In genomic region chr8:4226323-4226722, GRCm38 (mm10) we compare ENCODE assay signal across 8 mouse cellular contexts. TPM values are rescaled to one million over a fixed set of nuclear protein-coding genes. Genes with fewer than 3 reads are reported as not detected.
DNase-seq lines count a peak whose midpoint lies in the region; ATAC-seq lines count a peak whose summit lies in the region.

No protein-coding gene starts in this region.

- H3K9ac ChIP-seq in heart, embryonic 15.5 days = no peak overlapping the region
- H3K9ac ChIP-seq in embryonic facial prominence, embryonic 11.5 days (replicated peaks; ENCODE audit: low read length) = no peak overlapping the region
- no peak overlapping the region for H3K9ac ChIP-seq in hindbrain, embryonic 15.5 days
- no peak overlapping the region for H3K9ac ChIP-seq in midbrain, embryonic 12.5 days (replicated peaks)

- peak overlapping the region; percentile 54 for H3K4me2 ChIP-seq in heart, embryonic 15.5 days
- peak overlapping the region; percentile 46; the same call in 1 of the 2 replicates for H3K4me2 ChIP-seq in embryonic facial prominence, embryonic 11.5 days (ENCODE audit: low read depth, low read length)
- peak overlapping the region; percentile 46 for H3K4me2 ChIP-seq in hindbrain, embryonic 15.5 days
- H3K4me2 ChIP-seq in midbrain, embryonic 12.5 days (replicated peaks) = peak overlapping the region; percentile 45

- no peak for DNase-seq in heart, adult 9 months (ENCODE audit: low spot score in 2 of 2)
- no peak for DNase-seq in embryonic facial prominence, embryonic 11.5 days (ENCODE audit: low spot score)
- no peak for DNase-seq in ovary, adult 18-20 months (ENCODE audit: low spot score)
- no peak for DNase-seq in cerebellum, adult 11 months
- DNase-seq in B cell, adult 2 months = no peak

- 26% methylated on average over 4 of the region's 4 CpGs for WGBS in heart, embryonic 15.5 days
- 10% methylated on average over 4 of the region's 4 CpGs for WGBS in embryonic facial prominence, embryonic 11.5 days
- 25% methylated on average over 4 of the region's 4 CpGs for WGBS in hindbrain, embryonic 15.5 days
- 25% methylated on average over 4 of the region's 4 CpGs for WGBS in midbrain, embryonic 12.5 days

- peak; percentile 22; the same call in 1 of the 2 replicates for ATAC-seq in heart, embryonic 15.5 days (replicated peaks; ENCODE audit: insufficient number of reproducible peaks, insufficient read depth, low FRiP score, low read depth)
- ATAC-seq in embryonic facial prominence, embryonic 11.5 days (replicated peaks; ENCODE audit: insufficient number of reproducible peaks, low FRiP score, low TSS enrichment, low read depth) = no peak
- 0 out of 2 replicates have a peak, but pooled peaks have one; percentile 11 for ATAC-seq in hindbrain, embryonic 15.5 days (ENCODE audit: low FRiP score, low read depth)
- no peak for ATAC-seq in midbrain, embryonic 12.5 days (ENCODE audit: low FRiP score, low read depth)

- no peak overlapping the region for H3K27ac ChIP-seq in heart, embryonic 15.5 days
- no peak overlapping the region for H3K27ac ChIP-seq in embryonic facial prominence, embryonic 11.5 days (replicated peaks; ENCODE audit: low read depth, low read length)
- no peak overlapping the region for H3K27ac ChIP-seq in hindbrain, embryonic 15.5 days (replicated peaks)
- H3K27ac ChIP-seq in midbrain, embryonic 12.5 days (replicated peaks) = no peak overlapping the region

- peaks cover 9% of the 10 kb centered on the region for H3K4me1 ChIP-seq in heart, embryonic 15.5 days (replicated peaks)
- H3K4me1 ChIP-seq in embryonic facial prominence, embryonic 11.5 days (ENCODE audit: control insufficient read depth, insufficient read depth, low read length) = no peaks in the 10 kb centered on the region
- H3K4me1 ChIP-seq in hindbrain, embryonic 15.5 days (replicated peaks) = peaks cover 6% of the 10 kb centered on the region
- H3K4me1 ChIP-seq in midbrain, embryonic 12.5 days = peaks cover 7% of the 10 kb centered on the region

- peaks cover 49% of the 10 kb centered on the region for H3K27me3 ChIP-seq in heart, embryonic 15.5 days
- H3K27me3 ChIP-seq in embryonic facial prominence, embryonic 11.5 days (ENCODE audit: control insufficient read depth, insufficient read depth, low read length) = peaks cover 3% of the 10 kb centered on the region; the same call in 1 of the 2 replicates
- peaks cover 21% of the 10 kb centered on the region; the same call in 1 of the 2 replicates for H3K27me3 ChIP-seq in hindbrain, embryonic 15.5 days
- peaks cover 38% of the 10 kb centered on the region for H3K27me3 ChIP-seq in midbrain, embryonic 12.5 days

- no peaks in the 10 kb centered on the region for H3K36me3 ChIP-seq in heart, embryonic 15.5 days
- H3K36me3 ChIP-seq in embryonic facial prominence, embryonic 11.5 days (replicated peaks; ENCODE audit: control insufficient read depth, insufficient read depth, low read depth, low read length) = no peaks in the 10 kb centered on the region
- no peaks in the 10 kb centered on the region for H3K36me3 ChIP-seq in hindbrain, embryonic 15.5 days
- H3K36me3 ChIP-seq in midbrain, embryonic 12.5 days = no peaks in the 10 kb centered on the region

- H3K9me3 ChIP-seq in heart, embryonic 15.5 days (replicated peaks) = no peaks in the 10 kb centered on the region
- H3K9me3 ChIP-seq in embryonic facial prominence, embryonic 11.5 days (replicated peaks; ENCODE audit: control insufficient read depth, low read length) = no peaks in the 10 kb centered on the region
- H3K9me3 ChIP-seq in hindbrain, embryonic 15.5 days = no peaks in the 10 kb centered on the region
- no peaks in the 10 kb centered on the region for H3K9me3 ChIP-seq in midbrain, embryonic 12.5 days

- H3K4me3 ChIP-seq in heart, embryonic 15.5 days = peak overlapping the region; percentile 28
- H3K4me3 ChIP-seq in embryonic facial prominence, embryonic 11.5 days (ENCODE audit: low read depth, low read length) = 0 out of 2 replicates have a peak overlapping the region, but pooled peaks have one; percentile 18
- H3K4me3 ChIP-seq in hindbrain, embryonic 15.5 days = no peak overlapping the region
- H3K4me3 ChIP-seq in midbrain, embryonic 12.5 days = peak overlapping the region; percentile 21

RNA-seq across cellular contexts. Expression of gene Lrrc8e, which starts 0.3 kb away (rescaled TPM):
- 0.11 and 0.49 TPM in 2 replicates for polyA plus RNA-seq in heart, embryonic 15.5 days (2015; fragmentation: Nextera tagmentation; extraction: Ambion mirVana)
- 0.32 and 0.38 TPM in 2 replicates for polyA plus RNA-seq in embryonic facial prominence, embryonic 11.5 days (2014; fragmentation: Nextera tagmentation; extraction: Ambion mirVana)
- polyA plus RNA-seq in hindbrain, embryonic 15.5 days (2015; fragmentation: Nextera tagmentation; extraction: Ambion mirVana) = 0.07 and 0.08 TPM in 2 replicates
- polyA plus RNA-seq in midbrain, embryonic 12.5 days (2016; fragmentation: Nextera tagmentation; extraction: Ambion mirVana) = 0.13 TPM in 2 replicates

RNA-seq across cellular contexts. Expression of gene Prr36, which starts 9.1 kb away (rescaled TPM):
- 0.44 and 0.95 TPM in 2 replicates for polyA plus RNA-seq in heart, embryonic 15.5 days (2015; fragmentation: Nextera tagmentation; extraction: Ambion mirVana)
- polyA plus RNA-seq in embryonic facial prominence, embryonic 11.5 days (2014; fragmentation: Nextera tagmentation; extraction: Ambion mirVana) = 7.1 and 9.8 TPM in 2 replicates
- polyA plus RNA-seq in hindbrain, embryonic 15.5 days (2015; fragmentation: Nextera tagmentation; extraction: Ambion mirVana) = 51.1 and 53.0 TPM in 2 replicates
- polyA plus RNA-seq in midbrain, embryonic 12.5 days (2016; fragmentation: Nextera tagmentation; extraction: Ambion mirVana) = 37.1 and 47.6 TPM in 2 replicates

RNA-seq across cellular contexts. Expression of gene Map2k7, which starts 12.2 kb away (rescaled TPM):
- 21.0 and 24.6 TPM in 2 replicates for polyA plus RNA-seq in heart, embryonic 15.5 days (2015; fragmentation: Nextera tagmentation; extraction: Ambion mirVana)
- polyA plus RNA-seq in embryonic facial prominence, embryonic 11.5 days (2014; fragmentation: Nextera tagmentation; extraction: Ambion mirVana) = 16.7 TPM in 2 replicates
- polyA plus RNA-seq in hindbrain, embryonic 15.5 days (2015; fragmentation: Nextera tagmentation; extraction: Ambion mirVana) = 28.0 and 29.4 TPM in 2 replicates
- polyA plus RNA-seq in midbrain, embryonic 12.5 days (2016; fragmentation: Nextera tagmentation; extraction: Ambion mirVana) = 45.1 and 48.4 TPM in 2 replicates

RNA-seq across cellular contexts. Expression of gene Gm49320, which starts 12.3 kb away (rescaled TPM):
- 0.34 and 0.79 TPM in 2 replicates for polyA plus RNA-seq in heart, embryonic 15.5 days (2015; fragmentation: Nextera tagmentation; extraction: Ambion mirVana)
- 0.53 and 0.67 TPM in 2 replicates for polyA plus RNA-seq in embryonic facial prominence, embryonic 11.5 days (2014; fragmentation: Nextera tagmentation; extraction: Ambion mirVana)
- polyA plus RNA-seq in hindbrain, embryonic 15.5 days (2015; fragmentation: Nextera tagmentation; extraction: Ambion mirVana) = 0.83 and 0.92 TPM in 2 replicates
- 1.5 and 1.6 TPM in 2 replicates for polyA plus RNA-seq in midbrain, embryonic 12.5 days (2016; fragmentation: Nextera tagmentation; extraction: Ambion mirVana)

RNA-seq across cellular contexts. Expression of gene Tgfbr3l, which starts 21.7 kb away (rescaled TPM):
- polyA plus RNA-seq in heart, embryonic 15.5 days (2015; fragmentation: Nextera tagmentation; extraction: Ambion mirVana) = 3.0 and 3.3 TPM in 2 replicates
- polyA plus RNA-seq in embryonic facial prominence, embryonic 11.5 days (2014; fragmentation: Nextera tagmentation; extraction: Ambion mirVana) = 1.5 and 1.8 TPM in 2 replicates
- 4.3 and 4.8 TPM in 2 replicates for polyA plus RNA-seq in hindbrain, embryonic 15.5 days (2015; fragmentation: Nextera tagmentation; extraction: Ambion mirVana)
- polyA plus RNA-seq in midbrain, embryonic 12.5 days (2016; fragmentation: Nextera tagmentation; extraction: Ambion mirVana) = 5.0 and 5.3 TPM in 2 replicates

Comparison
In these comparisons a context has a peak if more than half of its experiments do, and no peak if none do; other contexts are left out.
1. ATAC-seq: peak in heart, embryonic 15.5 days (single experiment) and hindbrain, embryonic 15.5 days (single experiment); none in embryonic facial prominence, embryonic 11.5 days (single experiment) and midbrain, embryonic 12.5 days (single experiment).
2. Peak in every context shown above with its lines, with median percentiles within 50 percentile points of each other: H3K4me2 ChIP-seq.